Mouse (Mus musculus) CH12.LX (cell line): ENCODE data around the gene Map3k11. TPM values are rescaled to one million over a fixed set of nuclear protein-coding genes. Genes with fewer than 3 reads are reported as not detected.

ENCODE experiments used
- DNase-seq: peaks from one replicate; pipeline ENCODE4 v3.0.0-alpha.2; 2013; ENCODE audit errors: extremely low read depth
- H3K27ac ChIP-seq: 2 replicates; pipeline ENCODE4 v1.5.1; 2012; ENCODE audit warnings: low read depth, mild to moderate bottlenecking, control low read depth, moderate library complexity; ENCODE audit not compliant: insufficient read depth
- H3K27me3 ChIP-seq: replicated peaks from 2 replicates; pipeline ENCODE3; 2012; ENCODE audit warnings: inconsistent platforms
- H3K36me3 ChIP-seq, 2 experiments: replicated peaks in 1 of 2; 2 replicates each; pipeline versions ENCODE3 to v1.6.1; 2012; ENCODE audit warnings: inconsistent platforms in 1 of 2, low read length in 1 of 2, mild to moderate bottlenecking in 1 of 2, mixed read lengths in 1 of 2, moderate library complexity in 1 of 2; ENCODE audit not compliant: control insufficient read depth in 1 of 2, insufficient read depth in 1 of 2
- H3K4me1 ChIP-seq, 2 experiments: 2 replicates each; pipeline ENCODE4 v1.6.1; 2012; ENCODE audit warnings: inconsistent platforms in 1 of 2, moderate library complexity in 1 of 2; ENCODE audit not compliant: insufficient read depth in 2 of 2, control insufficient read depth in 1 of 2
- H3K4me2 ChIP-seq: 2 replicates; pipeline ENCODE4 v1.6.1; 2012; ENCODE audit warnings: low read depth, mild to moderate bottlenecking, control low read depth; ENCODE audit not compliant: poor library complexity, insufficient read depth, severe bottlenecking
- H3K4me3 ChIP-seq, 3 experiments: fragments of 150-350 bp in 1 of 3; sonication (generic) in 1 of 3; replicated peaks in 1 of 3; 2 replicates each; pipeline versions ENCODE3 to v1.5.1; 2011 to 2012; ENCODE audit warnings: low read depth in 2 of 3, low read length in 2 of 3, mild to moderate bottlenecking in 2 of 3, moderate library complexity in 2 of 3, control low read depth in 1 of 3, improper control_type of control experiment in 1 of 3, inconsistent platforms in 1 of 3, mixed read lengths in 1 of 3; ENCODE audit not compliant: poor library complexity in 1 of 3
- H3K79me2 ChIP-seq: replicated peaks from 2 replicates; pipeline ENCODE4 v1.6.1; 2012; ENCODE audit warnings: mild to moderate bottlenecking, moderate library complexity; ENCODE audit not compliant: control insufficient read depth, poor library complexity, insufficient read depth, severe bottlenecking; ENCODE audit errors: extremely low read depth
- H3K9ac ChIP-seq: 2 replicates; pipeline ENCODE4 v1.6.1; 2012; ENCODE audit warnings: low read depth, mild to moderate bottlenecking, control low read depth, moderate library complexity; ENCODE audit not compliant: insufficient read depth
- H3K9me3 ChIP-seq: replicated peaks from 2 replicates; pipeline ENCODE3; 2012; ENCODE audit warnings: low read length, inconsistent platforms, mixed read lengths
- CHD2 ChIP-seq: IDR thresholded peaks from 2 replicates; pipeline ENCODE4 v1.6.1; 2011; ENCODE audit warnings: low read length, improper control_type of control experiment
- CTCF ChIP-seq, 2 experiments: IDR thresholded peaks in 1 of 2; conservative IDR thresholded peaks in 1 of 2; 2 replicates each; pipeline ENCODE4 v1.5.1; 2011 to 2012; ENCODE audit warnings: low read depth in 2 of 2, low read length in 2 of 2, improper control_type of control experiment in 1 of 2, inconsistent platforms in 1 of 2, mild to moderate bottlenecking in 1 of 2, moderate library complexity in 1 of 2
- E2F4 ChIP-seq: IDR thresholded peaks from 2 replicates; pipeline ENCODE4 v1.6.1; 2011; ENCODE audit warnings: low read depth, low read length, improper control_type of control experiment; ENCODE audit not compliant: insufficient replicate concordance
- ELF1 ChIP-seq: IDR thresholded peaks from 2 replicates; pipeline ENCODE4 v1.6.1; 2014; ENCODE audit warnings: low read depth, mild to moderate bottlenecking, inconsistent platforms, low read length, improper control_type of control experiment
- EP300 ChIP-seq: IDR thresholded peaks from 2 replicates; pipeline ENCODE4 v1.6.1; 2011; ENCODE audit warnings: low read length, improper control_type of control experiment
- ETS1 ChIP-seq: conservative IDR thresholded peaks from 2 replicates; pipeline ENCODE4 v1.6.1; 2012; ENCODE audit warnings: low read depth, mild to moderate bottlenecking, inconsistent platforms, low read length, improper control_type of control experiment, moderate library complexity
- HCFC1 ChIP-seq: IDR thresholded peaks from 2 replicates; pipeline ENCODE4 v1.6.1; 2012; ENCODE audit warnings: low read depth, mild to moderate bottlenecking, inconsistent platforms, low read length, improper control_type of control experiment
- JUND ChIP-seq: conservative IDR thresholded peaks from 2 replicates; pipeline ENCODE4 v1.6.1; 2011; ENCODE audit warnings: low read depth, low read length, improper control_type of control experiment
- KAT2A ChIP-seq: IDR thresholded peaks from 2 replicates; pipeline ENCODE4 v1.6.1; 2012; ENCODE audit warnings: low read length, improper control_type of control experiment, inconsistent platforms; ENCODE audit not compliant: insufficient replicate concordance
- MAX ChIP-seq: IDR thresholded peaks from 2 replicates; pipeline ENCODE4 v1.6.1; 2011; ENCODE audit warnings: low read length, improper control_type of control experiment
- MEF2A ChIP-seq: IDR thresholded peaks from 2 replicates; pipeline ENCODE4 v1.6.1; 2014; ENCODE audit warnings: low read depth, mild to moderate bottlenecking, inconsistent platforms, low read length, improper control_type of control experiment, borderline replicate concordance
- MYC ChIP-seq: IDR thresholded peaks from 2 replicates; pipeline ENCODE4 v1.6.1; 2011; ENCODE audit warnings: low read depth, mild to moderate bottlenecking, improper control_type of control experiment, low read length
- NRF1 ChIP-seq: IDR thresholded peaks from 2 replicates; pipeline ENCODE4 v1.6.1; 2014; ENCODE audit warnings: low read depth, mild to moderate bottlenecking, inconsistent platforms, low read length, improper control_type of control experiment, moderate library complexity
- POLR2AphosphoS2 ChIP-seq: IDR thresholded peaks from 2 replicates; pipeline ENCODE4 v1.6.1; 2011; ENCODE audit warnings: low read depth, low read length, improper control_type of control experiment
- RCOR1 ChIP-seq: conservative IDR thresholded peaks from 2 replicates; pipeline ENCODE4 v1.6.1; 2012; ENCODE audit warnings: low read depth, mild to moderate bottlenecking, inconsistent platforms, low read length, improper control_type of control experiment
- SIN3A ChIP-seq: IDR thresholded peaks from 2 replicates; pipeline ENCODE4 v1.6.1; 2012; ENCODE audit warnings: low read length, improper control_type of control experiment, inconsistent platforms
- TCF12 ChIP-seq: IDR thresholded peaks from 2 replicates; pipeline ENCODE4 v1.6.1; 2014; ENCODE audit warnings: low read depth, mild to moderate bottlenecking, inconsistent platforms, low read length, improper control_type of control experiment
- USF1 ChIP-seq: IDR thresholded peaks from 2 replicates; pipeline ENCODE4 v1.6.1; 2014; ENCODE audit warnings: low read depth, mild to moderate bottlenecking, inconsistent platforms, low read length, improper control_type of control experiment
- ZC3H11A ChIP-seq: IDR thresholded peaks from 2 replicates; pipeline ENCODE4 v1.6.1; 2012; ENCODE audit warnings: low read depth, mild to moderate bottlenecking, inconsistent platforms, low read length, improper control_type of control experiment
- ZKSCAN1 ChIP-seq: IDR thresholded peaks from 2 replicates; pipeline ENCODE4 v1.6.1; 2012; ENCODE audit warnings: low read depth, inconsistent platforms, low read length, improper control_type of control experiment, borderline replicate concordance
- ZNF384 ChIP-seq: IDR thresholded peaks from 2 replicates; pipeline ENCODE4 v1.6.1; 2012; ENCODE audit warnings: low read depth, low read length, improper control_type of control experiment, inconsistent platforms
- dilution Hi-C: fragments of 300-500 bp; cut with MboI; formaldehyde crosslinking; loops from 2 replicates; pipeline ENCODE4 v1.14.3; 2020; ENCODE audit warnings: low sequenced_read_pairs; ENCODE audit not compliant: extremely low pct_unique_long_range_greater_than_20kb, extremely low pct_ligation_motif_present
- in situ Hi-C: fragments of 300-500 bp; cut with MboI; formaldehyde crosslinking; loops from 3 replicates; pipeline ENCODE4 v1.14.3; 2019; ENCODE audit warnings: low sequenced_read_pairs, low pct_ligation_motif_present, low pct_unique_long_range_greater_than_20kb, mixed read lengths
- polyA plus RNA-seq: library from polyadenylated mRNA; unstranded; fragments of >175 nt; gene quantifications from 2 replicates; pipeline ENCODE4 v1.2.1, GENCODE M21; 2012; ENCODE audit warnings: low read depth; ENCODE audit not compliant: insufficient read length
- total RNA-seq, 2 experiments: library from RNA; depleted of rRNA; stranded (reverse); fragments of 300-350 nt in 1 of 2; fragments of >200 nt in 1 of 2; gene quantifications; 2 replicates each; pipeline ENCODE4 v1.2.3; 2012 to 2014

Gene Map3k11
- total and polyA plus RNA-seq, 3 experiments: 6.0 to 16.0 (median 13.5) TPM

- TF ChIP-seq ELF1 (peak; percentile 89), JUND (no peak), TCF12 (peak; percentile 90), ETS1 (peak; percentile 39), MEF2A (peak; percentile 73), POLR2AphosphoS2 (peak; percentile 79; the same call in 1 of the 2 replicates), KAT2A (peak; percentile 89; the same call in 1 of the 2 replicates), NRF1 (peak; percentile 43), SIN3A (peak; percentile 99), CTCF (conservative IDR thresholded peaks at IDR 0.05 in 1 of 2, IDR thresholded peaks at IDR 0.05 in 1 of 2; ENCODE audit: low read depth in 2 of 2, low read length in 2 of 2) (no peak), MAX (peak; percentile 94), EP300 (no peak), CHD2 (0 out of 2 replicates have a peak, but pooled peaks have one; percentile 17)
Observed at GRCm38 (mm10) chr19:5731264-5731978, 42.9 kb downstream of the Map3k11 start (continued).

DNA sequence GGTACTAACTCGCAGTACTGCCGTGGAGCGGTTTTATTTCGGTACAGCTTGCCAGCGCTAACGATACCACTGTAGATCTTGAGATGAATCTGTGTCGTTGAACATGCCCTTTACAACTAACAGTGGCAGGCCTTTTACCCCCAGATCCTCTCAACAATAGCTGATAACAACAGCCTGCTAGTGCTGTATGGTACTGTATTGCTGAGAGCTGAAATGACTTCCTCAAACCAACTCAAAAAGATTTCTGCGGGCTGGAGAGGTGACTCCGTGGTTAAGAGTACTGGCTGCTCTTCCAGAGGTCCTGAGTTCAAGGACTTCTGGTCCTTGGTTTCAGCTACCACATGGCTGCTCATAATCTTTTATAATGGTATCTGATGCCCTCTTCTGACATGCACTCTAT, 45.8 kb downstream of the Map3k11 start:
- no peak overlapping the region for H3K4me2 ChIP-seq
- H3K27ac ChIP-seq: no peak overlapping the region
- no peaks in the 10 kb centered on the region; the same call in 1 of the 2 replicates for H3K79me2 ChIP-seq
- dilution Hi-C loops: no loop called here
- H3K27me3 ChIP-seq: peaks cover 46% of the 10 kb centered on the region
- no peak for DNase-seq
- H3K4me3 ChIP-seq: no peak overlapping the region
- H3K9ac ChIP-seq: no peak overlapping the region
- H3K36me3 ChIP-seq: peaks cover 0 to 13% of the 10 kb centered on the region in 2 experiments
- in situ Hi-C loops: loop anchor here (5.0 kb wide), 1 partner anchor 33 kb away; no protein-coding TSS in a partner anchor
- peaks cover 7 to 19% of the 10 kb centered on the region in 2 experiments for H3K4me1 ChIP-seq
- TF ChIP-seq MEF2A (no peak), CHD2 (no peak), ZKSCAN1 (no peak), ZC3H11A (no peak), MYC (no peak), RCOR1 (no peak), POLR2AphosphoS2 (no peak), E2F4 (no peak), ZNF384 (no peak), USF1 (no peak), HCFC1 (no peak), TCF12 (no peak)
- H3K9me3 ChIP-seq: no peaks in the 10 kb centered on the region
